Mouse (Mus musculus) c-Kit-positive CD71-negative TER-119-negative erythroid progenitor cells, embryonic 14.5 days (primary cell): ENCODE measurements around the gene Rab33b.
A peak's percentile ranks its signal among the peaks of the same experiment; 100 is the strongest.

Experiments
- DNase-seq: peaks from one replicate; pipeline ENCODE4 v3.0.0-alpha.2; 2013; ENCODE audit warnings: low read depth

Gene Rab33b

GRCm38 (mm10) chr3:51511983-51512382 lies 28.3 kb downstream of the Rab33b start:
- DNase-seq: no peak

- DNase-seq: no peak
Observed at GRCm38 (mm10) chr3:51517467-51517866, 33.7 kb downstream of the Rab33b start.

DNA sequence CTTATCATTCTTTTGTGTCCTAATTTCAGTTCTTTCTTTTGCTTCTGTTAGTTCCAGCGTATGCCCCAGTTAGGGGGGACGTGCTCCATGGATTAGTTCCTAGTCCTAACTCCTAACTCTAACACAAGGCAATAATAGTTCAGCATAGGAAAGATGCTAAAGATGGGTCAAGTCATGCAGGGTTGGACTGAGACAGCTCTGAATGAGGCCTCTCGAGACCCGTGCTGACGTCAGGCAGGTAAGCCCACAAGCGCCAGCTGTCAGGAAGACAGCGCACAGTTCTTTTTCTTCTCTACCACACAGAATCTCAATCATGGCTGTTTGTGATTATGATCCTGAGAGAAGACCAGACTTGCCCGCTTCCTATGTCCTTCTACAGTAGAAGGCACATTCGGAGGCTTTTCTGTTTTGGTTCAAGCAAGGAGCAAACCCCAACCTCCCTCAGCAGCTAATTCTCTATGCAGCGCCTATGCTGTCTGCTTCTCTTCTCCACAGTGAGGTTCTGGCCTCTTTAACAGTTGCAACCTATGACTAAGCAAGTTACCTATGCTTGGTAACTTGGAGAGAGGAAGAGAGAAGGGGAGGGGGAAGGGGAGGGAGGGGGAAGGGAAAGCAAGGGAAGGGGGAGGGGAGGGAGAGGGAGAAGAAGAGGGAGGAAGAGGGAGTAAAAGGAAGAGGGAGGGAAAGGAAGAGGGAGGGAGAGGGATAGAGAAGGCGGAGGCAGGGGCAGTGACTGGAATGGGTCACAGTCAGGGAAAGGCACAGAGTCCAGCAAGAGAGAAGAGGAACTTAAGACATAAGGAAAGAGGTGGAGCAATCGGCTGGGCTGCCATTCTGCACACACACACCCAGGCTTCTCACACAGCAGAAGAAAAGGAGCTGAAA lies 34.4 kb downstream of the Rab33b start:
- peak; percentile 32 for DNase-seq

GRCm38 (mm10) chr3:51518763-51519121 lies 35.0 kb downstream of the Rab33b start:
- no peak for DNase-seq

- DNase-seq: no peak
Observed at GRCm38 (mm10) chr3:51521262-51521661, 37.5 kb downstream of the Rab33b start.

DNA sequence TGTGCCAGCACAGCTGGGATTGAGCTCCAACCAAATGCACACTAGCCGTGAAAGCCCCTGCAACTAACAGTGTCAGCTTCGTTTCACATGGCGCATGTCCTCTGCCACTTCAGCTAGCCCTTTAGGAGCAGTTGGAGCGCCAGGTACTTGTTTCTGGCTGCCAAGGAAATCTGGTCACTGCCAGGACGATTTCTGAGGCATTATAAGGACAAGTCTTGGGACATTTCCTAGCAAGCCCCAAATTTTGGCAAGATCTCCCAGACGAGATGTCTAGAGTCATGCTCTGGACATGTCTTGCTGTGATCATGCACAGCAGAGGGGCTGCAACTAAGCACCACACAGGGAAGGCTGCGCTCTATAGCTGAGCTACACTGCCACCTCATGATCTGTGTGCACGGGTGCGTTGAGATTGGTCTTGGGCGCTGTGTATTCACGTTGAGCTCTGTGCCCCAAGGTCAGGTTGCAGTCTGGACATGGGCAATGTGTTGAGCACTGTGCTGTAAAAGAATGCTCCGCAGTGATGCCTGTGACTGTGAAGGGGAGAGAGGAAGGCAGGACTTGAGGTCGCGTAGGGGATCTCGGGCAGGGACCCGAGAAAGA lies 41.6 kb downstream of the Rab33b start:
- no peak for DNase-seq

DNA sequence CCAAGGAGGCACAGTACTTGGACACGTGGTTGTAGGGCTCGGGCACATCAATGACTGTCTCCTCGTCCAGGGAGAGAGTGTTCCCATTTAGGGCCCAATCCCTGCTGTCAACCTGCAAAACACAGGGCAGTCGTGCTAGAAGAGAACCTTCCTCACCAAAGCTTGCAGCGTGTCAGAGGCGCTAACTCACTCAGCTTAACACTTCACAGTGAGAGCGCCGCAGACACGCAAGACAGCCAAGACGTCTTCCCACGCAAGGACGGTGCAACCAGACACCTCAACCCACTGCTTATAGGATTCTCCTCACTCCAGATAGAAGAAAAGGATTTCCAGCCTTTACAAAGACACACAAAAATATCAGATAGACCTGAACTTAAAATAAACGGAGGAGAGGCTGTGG lies 43.2 kb downstream of the Rab33b start:
- no peak for DNase-seq

- DNase-seq: no peak
Observed at GRCm38 (mm10) chr3:51531473-51532281, 48.0 kb downstream of the Rab33b start.

DNA sequence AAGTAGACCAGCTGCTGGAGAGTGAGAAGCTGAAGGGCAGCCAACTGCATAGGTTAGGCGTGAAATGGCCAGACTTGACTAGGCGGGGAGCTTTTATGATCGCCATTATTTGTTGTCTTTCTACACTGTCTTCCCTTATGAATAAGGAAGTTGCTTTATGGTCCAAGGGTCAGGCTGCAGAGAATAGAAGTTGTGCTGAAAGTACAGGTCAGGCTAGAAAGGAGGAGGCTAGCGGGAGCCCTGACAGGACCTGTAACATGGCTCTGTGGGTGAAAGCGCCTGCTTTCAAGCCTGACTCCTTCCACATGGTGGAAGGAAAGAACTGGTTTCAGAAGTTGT lies 48.5 kb downstream of the Rab33b start:
- no peak for DNase-seq

- DNase-seq: no peak
Observed at GRCm38 (mm10) chr3:51533573-51533972, 49.9 kb downstream of the Rab33b start.

DNA sequence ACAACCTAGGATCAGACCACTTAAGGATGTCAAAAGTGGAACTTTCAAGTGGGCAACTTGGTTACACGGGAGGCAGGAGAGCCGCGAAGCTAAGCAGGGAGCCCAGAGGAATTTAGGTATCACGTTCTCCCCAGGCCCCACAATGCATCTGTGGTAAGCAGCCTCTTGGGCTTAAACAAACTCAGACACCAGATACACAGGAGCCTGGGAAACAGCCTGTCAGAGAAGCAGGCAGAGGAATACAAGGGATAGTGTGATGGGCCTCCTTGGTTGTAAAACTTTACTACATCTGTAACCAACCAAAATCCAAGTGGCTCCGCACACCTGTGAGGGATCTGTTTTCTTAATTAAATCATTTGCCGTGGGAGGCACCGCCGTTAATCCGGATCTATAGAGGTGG lies 50.3 kb downstream of the Rab33b start:
- DNase-seq: no peak

DNA sequence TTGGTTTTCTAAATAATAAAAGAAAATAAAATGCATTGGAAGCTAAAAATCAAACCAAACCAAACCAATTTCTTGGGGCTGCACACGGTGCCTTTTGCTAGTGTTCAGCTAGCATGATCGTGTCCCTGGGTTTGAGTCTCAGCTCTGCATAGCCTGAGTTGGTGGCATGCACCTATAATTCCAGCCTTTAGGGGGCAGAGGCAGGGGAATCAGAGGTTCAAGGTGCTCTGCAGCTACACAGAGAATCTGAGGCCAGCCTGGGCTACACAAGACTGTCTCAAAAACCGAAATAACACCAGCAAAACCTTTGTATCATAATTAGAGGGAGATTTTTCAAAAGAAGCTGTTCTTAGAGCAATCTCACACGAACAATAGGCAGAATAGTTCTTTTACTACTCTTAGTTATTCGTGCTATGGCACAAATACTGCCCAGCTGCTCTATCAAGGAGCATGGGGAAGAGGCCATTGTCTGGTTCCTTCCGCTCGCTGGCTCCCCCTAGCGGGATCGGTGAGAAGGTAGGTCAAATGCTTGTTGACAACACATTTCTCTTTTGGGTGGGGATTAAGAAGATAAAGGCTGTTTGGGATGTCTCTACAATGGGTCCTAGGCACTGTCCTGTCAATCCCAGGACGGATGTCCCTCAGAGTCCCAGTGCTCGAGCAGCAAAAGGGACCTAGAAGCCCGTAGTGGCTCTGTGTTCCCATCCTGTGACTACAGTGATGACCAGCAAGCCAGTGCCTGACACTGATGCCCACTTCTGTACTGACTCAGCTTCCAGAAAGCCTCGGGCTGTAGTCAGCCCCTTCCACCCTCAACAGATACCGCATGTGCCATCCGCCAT lies 56.1 kb downstream of the Rab33b start:
- DNase-seq: peak; percentile 83

- no peak for DNase-seq
Observed at GRCm38 (mm10) chr3:51540659-51541058, 56.9 kb downstream of the Rab33b start.

GRCm38 (mm10) chr3:51544442-51545128 lies 60.9 kb downstream of the Rab33b start:
- DNase-seq: no peak
